Mouse (Mus musculus): ENCODE measurements around the gene Pck1.

Gene Pck1

GRCm38 (mm10) chr2:173174569-173174968 lies 21.7 kb downstream of the Pck1 start:
- DNase-seq: no peak

- DNase-seq: no peak
Observed at GRCm38 (mm10) chr2:173175703-173176102, 22.9 kb downstream of the Pck1 start.

- DNase-seq: no peak
Observed at GRCm38 (mm10) chr2:173177481-173177880, 24.6 kb downstream of the Pck1 start.

- DNase-seq: no peak
Observed at GRCm38 (mm10) chr2:173177951-173178350, 25.1 kb downstream of the Pck1 start.

- no peak for DNase-seq
Observed at GRCm38 (mm10) chr2:173179046-173179445, 26.2 kb downstream of the Pck1 start.

- no peak for DNase-seq
Observed at GRCm38 (mm10) chr2:173180026-173180425, 27.2 kb downstream of the Pck1 start.

- DNase-seq: no peak
Observed at GRCm38 (mm10) chr2:173180721-173181388, 28.0 kb downstream of the Pck1 start.

- DNase-seq: no peak
Observed at GRCm38 (mm10) chr2:173181486-173181885, 28.6 kb downstream of the Pck1 start.

- DNase-seq: no peak
Observed at GRCm38 (mm10) chr2:173181901-173182300, 29.1 kb downstream of the Pck1 start.

GRCm38 (mm10) chr2:173182796-173183195 lies 29.9 kb downstream of the Pck1 start:
- no peak for DNase-seq

GRCm38 (mm10) chr2:173183311-173183710 lies 30.5 kb downstream of the Pck1 start:
- no peak for DNase-seq

GRCm38 (mm10) chr2:173183836-173184460 lies 31.1 kb downstream of the Pck1 start:
- DNase-seq: peak; percentile 78

- DNase-seq: no peak
Observed at GRCm38 (mm10) chr2:173184475-173185080, 31.7 kb downstream of the Pck1 start.

- no peak for DNase-seq
Observed at GRCm38 (mm10) chr2:173185282-173185681, 32.4 kb downstream of the Pck1 start.

- peak; percentile 90 for DNase-seq
Observed at GRCm38 (mm10) chr2:173186047-173186943, 33.4 kb downstream of the Pck1 start.

GRCm38 (mm10) chr2:173187182-173187855 lies 34.5 kb downstream of the Pck1 start:
- DNase-seq: no peak

GRCm38 (mm10) chr2:173194796-173195195 lies 41.9 kb downstream of the Pck1 start:
- DNase-seq: no peak

GRCm38 (mm10) chr2:173202924-173203689 lies 50.3 kb downstream of the Pck1 start:
- DNase-seq: no peak

GRCm38 (mm10) chr2:173203726-173204125 lies 50.9 kb downstream of the Pck1 start:
- no peak for DNase-seq

- DNase-seq: no peak
Observed at GRCm38 (mm10) chr2:173204671-173205070, 51.8 kb downstream of the Pck1 start.

GRCm38 (mm10) chr2:173205563-173206099 lies 52.8 kb downstream of the Pck1 start:
- no peak for DNase-seq

GRCm38 (mm10) chr2:173207051-173207450 lies 54.2 kb downstream of the Pck1 start:
- DNase-seq: no peak

Measured in lung, postnatal 14 days (tissue).